Mouse (Mus musculus): ENCODE data around the gene Hscb.

GRCm38 (mm10) chr5:110826781-110827495 lies 12.6 kb downstream of the Hscb start:
- TF ChIP-seq TAL1 (IDR thresholded peaks at IDR 0.05; ENCODE audit: low read length) (no peak), GATA1 (IDR thresholded peaks at IDR 0.05; ENCODE audit: low read length) (no peak)
